ENCODE assay signal across 21 mouse cellular contexts in genomic region chr4:72389811-72390625, GRCm38 (mm10).
A peak's percentile ranks its signal among the peaks of the same experiment; 100 is the strongest.
DNase-seq lines count a peak whose midpoint lies in the region; ATAC-seq and TF ChIP-seq lines count a peak whose summit lies in the region.
"Had no signal": no experiment of that assay in that cellular context is flagged by ENCODE, and none has a peak within 500 bp of the region (broad histone marks: within the 10 kb centered on the region; RNA-seq: fewer than 3 reads in every experiment).

No protein-coding gene starts in this region.

- no peak overlapping the region for H3K4me2 ChIP-seq in kidney, embryonic 15.5 days
- H3K4me2 ChIP-seq in lung, embryonic 14.5 days: no peak overlapping the region
- H3K4me2 ChIP-seq in limb, embryonic 13.5 days (replicated peaks): no peak overlapping the region
- H3K4me2 ChIP-seq in midbrain, embryonic 13.5 days (replicated peaks): no peak overlapping the region
- H3K4me2 ChIP-seq: embryonic facial prominence, embryonic 13.5 days; forebrain, embryonic 15.5 days; heart, embryonic 12.5 days had no signal

- intact Hi-C loops in left cerebral cortex, postnatal 36 days (cut with DNase I): no loop called here

- no peaks in the 10 kb centered on the region for H3K9me3 ChIP-seq in kidney, embryonic 15.5 days (replicated peaks)
- no peaks in the 10 kb centered on the region for H3K9me3 ChIP-seq in lung, embryonic 14.5 days (ENCODE audit: low read depth, low read length)
- no peaks in the 10 kb centered on the region for H3K9me3 ChIP-seq in limb, embryonic 13.5 days
- no peaks in the 10 kb centered on the region for H3K9me3 ChIP-seq in midbrain, embryonic 13.5 days
- H3K9me3 ChIP-seq: embryonic facial prominence, embryonic 13.5 days; forebrain, embryonic 15.5 days; heart, embryonic 12.5 days had no signal

- peak overlapping the region; percentile 41; the same call in 1 of the 2 replicates for H3K27ac ChIP-seq in kidney, embryonic 15.5 days
- no peak overlapping the region for H3K27ac ChIP-seq in lung, embryonic 14.5 days (ENCODE audit: low read depth)
- H3K27ac ChIP-seq in limb, embryonic 13.5 days: no peak overlapping the region
- no peak overlapping the region for H3K27ac ChIP-seq in midbrain, embryonic 13.5 days
- H3K27ac ChIP-seq: embryonic facial prominence, embryonic 13.5 days; forebrain, embryonic 15.5 days had no signal

- H3K4me3 ChIP-seq in kidney, embryonic 15.5 days (replicated peaks): no peak overlapping the region
- no peak overlapping the region for H3K4me3 ChIP-seq in lung, embryonic 14.5 days (ENCODE audit: low read depth, low read length)
- no peak overlapping the region for H3K4me3 ChIP-seq in lung, adult 2 months (replicated peaks; ENCODE audit: extremely low read depth, low read depth, low read length)
- H3K4me3 ChIP-seq in limb, embryonic 13.5 days: no peak overlapping the region
- H3K4me3 ChIP-seq in midbrain, embryonic 13.5 days (replicated peaks): no peak overlapping the region
- H3K4me3 ChIP-seq: embryonic facial prominence, embryonic 13.5 days; erythroblast, embryonic 14.5 days; forebrain, embryonic 15.5 days; heart, embryonic 12.5 days had no signal

- H3K27me3 ChIP-seq in kidney, embryonic 15.5 days: no peaks in the 10 kb centered on the region
- H3K27me3 ChIP-seq in lung, embryonic 14.5 days (ENCODE audit: insufficient read depth, low read length): peaks cover 4% of the 10 kb centered on the region
- peaks cover 3% of the 10 kb centered on the region; the same call in 1 of the 2 replicates for H3K27me3 ChIP-seq in limb, embryonic 13.5 days
- H3K27me3 ChIP-seq in midbrain, embryonic 13.5 days: peaks cover 42% of the 10 kb centered on the region
- H3K27me3 ChIP-seq: CH12.LX; heart, embryonic 12.5 days; Patski had no signal

- peak; percentile 73 for ATAC-seq in kidney, embryonic 15.5 days (replicated peaks; ENCODE audit: low FRiP score)
- ATAC-seq in lung, embryonic 14.5 days (ENCODE audit: insufficient read depth): no peak
- peak; percentile 89 for ATAC-seq in limb, embryonic 13.5 days (ENCODE audit: low FRiP score, low read depth)
- ATAC-seq in midbrain, embryonic 13.5 days: no peak
- ATAC-seq: activated CD4-positive, CD25-positive, alpha-beta regulatory T cell, adult 4 months; forebrain, embryonic 15.5 days; hindbrain, embryonic 16.5 days; Patski had no signal

- H3K36me3 ChIP-seq in kidney, embryonic 15.5 days: no peaks in the 10 kb centered on the region
- H3K36me3 ChIP-seq in lung, embryonic 14.5 days (ENCODE audit: insufficient read depth): no peaks in the 10 kb centered on the region
- H3K36me3 ChIP-seq in limb, embryonic 13.5 days: no peaks in the 10 kb centered on the region
- no peaks in the 10 kb centered on the region for H3K36me3 ChIP-seq in midbrain, embryonic 13.5 days
- H3K36me3 ChIP-seq: embryonic facial prominence, embryonic 13.5 days; forebrain, embryonic 15.5 days; heart, embryonic 12.5 days had no signal

- no peak for TF ChIP-seq CTCF in lung, embryonic 14.5 days (IDR thresholded peaks at IDR 0.05; ENCODE audit: low read depth)
- TF ChIP-seq CTCF in lung, adult 2 months (IDR thresholded peaks at IDR 0.05; ENCODE audit: insufficient read depth, low read length): no peak

- WGBS in kidney, embryonic 15.5 days: 56% methylated on average over 5 of the region's 5 CpGs
- 55% methylated on average over 5 of the region's 5 CpGs for WGBS in lung, embryonic 14.5 days
- 59% methylated on average over 5 of the region's 5 CpGs for WGBS in lung, adult 2 months
- WGBS in limb, embryonic 13.5 days: 33% methylated on average over 5 of the region's 5 CpGs
- WGBS in midbrain, embryonic 13.5 days: 79% methylated on average over 5 of the region's 5 CpGs

- no peak for TF ChIP-seq POLR2A in lung, adult 2 months (IDR thresholded peaks at IDR 0.05; ENCODE audit: borderline replicate concordance, extremely low read depth, low read depth, low read length)

- no peak for DNase-seq in kidney, adult 9 months
- peak; percentile 44 for DNase-seq in lung, embryonic 14.5 days
- DNase-seq in lung, adult 2 months: no peak
- DNase-seq in left cerebral cortex, postnatal 36 days (ENCODE audit: low spot score in 2 of 2): no peak
- DNase-seq: adrenal gland, postnatal 14 days; cerebellum, adult 11-12 months; cerebellum, adult 9-10 months; cerebellum, postnatal 25 days; gastrocnemius, postnatal 14 days; heart, postnatal 36 days had no signal

- no peak overlapping the region for H3K9ac ChIP-seq in kidney, embryonic 15.5 days
- H3K9ac ChIP-seq in lung, embryonic 14.5 days: no peak overlapping the region
- no peak overlapping the region for H3K9ac ChIP-seq in limb, embryonic 13.5 days
- no peak overlapping the region for H3K9ac ChIP-seq in midbrain, embryonic 13.5 days (replicated peaks)
- H3K9ac ChIP-seq: embryonic facial prominence, embryonic 13.5 days; forebrain, embryonic 15.5 days; heart, embryonic 12.5 days had no signal

- peaks cover 4% of the 10 kb centered on the region; the same call in 1 of the 2 replicates for H3K4me1 ChIP-seq in kidney, embryonic 15.5 days
- 0 out of 2 replicates have a peak, but pooled peaks cover 5% of the 10 kb centered on the region for H3K4me1 ChIP-seq in lung, embryonic 14.5 days (ENCODE audit: insufficient read depth)
- H3K4me1 ChIP-seq in lung, adult 2 months (ENCODE audit: control insufficient read depth, insufficient read depth, low read length): no peaks in the 10 kb centered on the region
- H3K4me1 ChIP-seq in limb, embryonic 13.5 days: peaks cover 20% of the 10 kb centered on the region
- H3K4me1 ChIP-seq in midbrain, embryonic 13.5 days (replicated peaks): peaks cover 12% of the 10 kb centered on the region
- H3K4me1 ChIP-seq: heart, embryonic 12.5 days had no signal

Comparison
In these comparisons a context has a peak if more than half of its experiments do, and no peak if none do; other contexts are left out.
1. ATAC-seq: peak in kidney, embryonic 15.5 days (single experiment) and limb, embryonic 13.5 days (single experiment); none in lung, embryonic 14.5 days (single experiment) and midbrain, embryonic 13.5 days (single experiment).